Mouse (Mus musculus) embryonic fibroblast, embryonic 13.5 days (primary cell): ENCODE results near the gene Cstad.

Experiments used
- CTCF ChIP-seq: IDR thresholded peaks from 2 replicates; pipeline ENCODE4 v1.5.1; 2011; ENCODE audit warnings: mild to moderate bottlenecking, control low read depth, low read length, moderate library complexity, borderline replicate concordance; ENCODE audit not compliant: insufficient read depth
- POLR2A ChIP-seq: IDR thresholded peaks from 2 replicates; pipeline ENCODE4 v1.6.1; 2011; ENCODE audit warnings: low read depth, mild to moderate bottlenecking, control low read depth, low read length, moderate library complexity

- no peak for TF ChIP-seq POLR2A
- no peak for TF ChIP-seq CTCF
Measured at GRCm38 (mm10) chr2:30592391-30592790, 2.4 kb upstream of the Cstad start.
